Mouse (Mus musculus): ENCODE results near the gene Tenm4. TPM values are rescaled to one million over a fixed set of nuclear protein-coding genes. Genes with fewer than 3 reads are reported as not detected.

The Tenm4 gene
- total RNA-seq, 2 experiments from 2014 or later: 1.0 to 1.9 TPM

GRCm38 (mm10) chr7:96203812-96204560 lies 32.9 kb downstream of the Tenm4 start:
- no peak for DNase-seq (ENCODE audit: low spot score)

- DNase-seq (ENCODE audit: low spot score): no peak
Observed at GRCm38 (mm10) chr7:96204809-96205350, 33.8 kb downstream of the Tenm4 start.

- DNase-seq (ENCODE audit: low spot score): no peak
Observed at GRCm38 (mm10) chr7:96207071-96207470, 36.0 kb downstream of the Tenm4 start.

- DNase-seq (ENCODE audit: low spot score): no peak
Observed at GRCm38 (mm10) chr7:96209783-96210524, 38.9 kb downstream of the Tenm4 start.

GRCm38 (mm10) chr7:96210525-96211369 lies 39.7 kb downstream of the Tenm4 start:
- DNase-seq (ENCODE audit: low spot score): no peak

- no peak for DNase-seq (ENCODE audit: low spot score)
Observed at GRCm38 (mm10) chr7:96211618-96212021, 40.6 kb downstream of the Tenm4 start.

GRCm38 (mm10) chr7:96212224-96212591 lies 41.2 kb downstream of the Tenm4 start:
- DNase-seq (ENCODE audit: low spot score): no peak

GRCm38 (mm10) chr7:96212592-96213541 lies 41.8 kb downstream of the Tenm4 start:
- no peak for DNase-seq (ENCODE audit: low spot score)

GRCm38 (mm10) chr7:96213741-96214140 lies 42.7 kb downstream of the Tenm4 start:
- no peak for DNase-seq (ENCODE audit: low spot score)

GRCm38 (mm10) chr7:96214876-96215275 lies 43.8 kb downstream of the Tenm4 start:
- DNase-seq (ENCODE audit: low spot score): no peak

- DNase-seq (ENCODE audit: low spot score): no peak
Observed at GRCm38 (mm10) chr7:96215894-96216509, 45.0 kb downstream of the Tenm4 start.

GRCm38 (mm10) chr7:96219386-96219785 lies 48.3 kb downstream of the Tenm4 start:
- DNase-seq (ENCODE audit: low spot score): no peak

GRCm38 (mm10) chr7:96220647-96221046 lies 49.6 kb downstream of the Tenm4 start:
- DNase-seq (ENCODE audit: low spot score): no peak

- no peak for DNase-seq (ENCODE audit: low spot score)
Observed at GRCm38 (mm10) chr7:96222569-96222968, 51.5 kb downstream of the Tenm4 start.

GRCm38 (mm10) chr7:96228562-96229268 lies 57.7 kb downstream of the Tenm4 start:
- DNase-seq (ENCODE audit: low spot score): no peak

GRCm38 (mm10) chr7:96230006-96230719 lies 59.1 kb downstream of the Tenm4 start:
- DNase-seq (ENCODE audit: low spot score): no peak

GRCm38 (mm10) chr7:96230720-96231241 lies 59.7 kb downstream of the Tenm4 start:
- DNase-seq (ENCODE audit: low spot score): no peak

GRCm38 (mm10) chr7:96235847-96236246 lies 64.8 kb downstream of the Tenm4 start:
- no peak for DNase-seq (ENCODE audit: low spot score)
